Mouse (Mus musculus): Measurements from ENCODE around the gene Btg4. TPM values are rescaled to one million over a fixed set of nuclear protein-coding genes. Genes with fewer than 3 reads are reported as not detected.

The Btg4 gene
- not detected for total RNA-seq (2023)

DNA sequence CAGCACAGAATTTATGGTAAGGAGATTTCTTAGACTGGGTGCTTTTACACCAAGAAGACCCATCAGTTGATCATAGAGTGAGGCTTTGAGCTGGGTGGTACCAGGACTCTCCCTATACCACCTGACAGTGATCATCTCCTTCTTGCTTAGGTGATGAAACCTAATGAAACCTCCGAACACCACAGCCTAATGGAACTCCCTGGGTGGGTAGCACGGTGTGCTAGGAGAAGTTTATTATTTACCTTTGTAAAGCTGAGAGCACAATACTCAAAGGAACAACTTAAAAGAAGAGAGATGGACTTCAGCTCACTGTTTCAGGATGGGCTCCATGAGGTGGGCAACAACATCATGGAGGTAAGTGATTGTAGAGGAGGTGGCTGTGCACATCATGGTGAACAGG lies at the start of gene Btg4:
TSS of gene Btg4 (plus strand) at position 301 of the 400 bp plus-strand sequence.

DNA sequence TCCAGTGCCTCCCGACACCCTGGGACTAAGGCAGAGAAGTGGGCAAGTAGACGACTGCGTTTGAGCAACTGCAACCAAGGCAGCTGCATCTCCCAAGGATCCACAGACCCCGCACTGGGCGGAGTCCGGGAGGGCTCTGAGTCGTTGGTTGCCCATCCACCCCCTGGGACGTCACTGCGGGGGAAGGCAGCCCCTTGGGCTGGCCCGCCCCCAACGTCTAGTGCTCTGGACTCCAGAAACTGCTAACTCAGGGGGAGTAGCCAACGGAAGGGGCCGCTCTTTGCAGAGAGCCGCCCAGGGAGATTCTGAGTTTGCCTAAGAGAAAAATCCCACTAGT lies 16.2 kb downstream of the Btg4 start, which contains the start of gene Layn:
TSS of gene Layn (minus strand) at position 116 of the 337 bp plus-strand sequence.

DNA sequence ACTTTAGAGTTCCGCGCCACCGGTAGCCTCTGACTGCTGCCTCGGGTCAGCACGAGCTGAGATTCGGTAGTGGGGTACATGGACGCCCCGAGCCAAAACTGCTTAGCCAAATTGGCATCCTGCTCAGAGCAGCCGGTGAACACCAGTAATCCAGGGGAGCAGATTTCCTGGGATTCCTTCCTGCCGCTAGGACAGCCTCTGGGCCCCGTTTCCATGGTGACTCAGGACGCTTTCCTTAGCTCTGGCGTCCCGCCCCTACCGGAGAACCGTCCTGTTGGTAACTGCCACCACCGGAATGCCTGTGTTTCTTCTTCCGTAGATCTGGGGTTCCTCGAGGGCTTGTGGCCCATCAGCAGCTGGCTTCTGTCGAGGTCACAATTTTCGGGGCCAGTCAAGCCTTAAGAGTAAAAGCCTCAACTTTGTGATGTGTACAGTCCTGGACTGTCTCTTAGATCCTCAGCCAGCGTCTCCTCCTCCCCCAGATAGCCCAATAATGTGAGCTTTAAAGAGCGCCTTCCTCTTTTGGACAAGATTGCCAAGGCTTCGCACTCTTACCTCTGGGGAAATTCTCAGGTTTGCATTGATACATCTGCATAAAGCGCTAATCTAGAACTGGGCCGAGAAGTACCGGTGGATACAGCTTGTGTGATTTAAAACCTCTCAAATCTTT lies 41.2 kb downstream of the Btg4 start, which contains the start of gene 4833427G06Rik:
TSS of gene 4833427G06Rik (minus strand) at position 323 of the 670 bp plus-strand sequence.

DNA sequence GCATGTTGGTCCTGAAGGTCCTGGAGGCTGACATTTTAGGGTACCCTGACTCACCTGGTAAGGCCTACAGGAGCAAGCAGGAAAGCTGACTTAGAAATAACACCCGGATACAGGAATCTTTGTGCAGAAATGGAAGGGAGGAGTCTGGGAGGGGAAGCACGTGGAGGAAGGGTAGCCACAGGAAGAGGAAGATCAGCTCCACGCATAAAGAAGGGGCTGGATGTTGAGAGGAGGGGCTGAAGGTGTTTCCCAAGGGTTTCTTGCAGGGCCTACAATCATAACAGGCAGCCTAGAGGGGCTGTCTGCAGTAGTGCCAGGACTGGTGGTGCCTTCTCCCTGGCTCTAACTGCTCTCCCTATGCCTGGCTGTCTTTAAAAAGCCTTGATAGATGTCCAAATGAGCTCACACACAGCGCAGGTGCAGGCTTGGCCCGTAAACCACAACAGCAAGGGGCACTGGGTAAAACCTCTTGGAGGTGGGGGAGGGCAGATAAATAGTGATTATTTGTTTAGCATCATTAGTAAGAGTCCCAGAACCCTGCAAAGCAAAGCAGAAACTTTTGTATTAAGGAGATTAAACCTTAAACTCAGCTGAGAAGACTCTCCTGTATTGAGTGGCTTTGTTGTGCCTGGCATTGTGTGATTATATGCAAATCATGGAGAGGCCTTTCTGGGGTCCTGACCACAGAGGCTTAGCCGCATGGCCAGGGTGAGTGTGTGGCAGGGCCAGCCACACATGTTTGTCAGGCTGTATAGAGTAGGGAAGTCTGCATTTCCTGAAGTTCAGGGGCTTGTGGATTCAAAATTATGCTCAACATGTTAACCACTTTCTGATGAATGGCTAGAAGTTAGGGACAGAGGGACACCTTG lies 104.8 kb downstream of the Btg4 start, which contains the start of gene Gm32742:
TSS of gene Gm32742 (minus strand) at position 206 of the 869 bp plus-strand sequence.

Other genes starting within 250 kb of the Btg4 start
- 51.3 TPM for gene Ppp2r1b, start 215.6 kb upstream of the Btg4 start, total RNA-seq (2023)
- 46.0 TPM for gene Sik2, start 51.8 kb upstream of the Btg4 start, total RNA-seq (2023)
- gene Layn, start 16.2 kb downstream of the Btg4 start, total RNA-seq (2023): not detected
- gene 4833427G06Rik, start 41.2 kb downstream of the Btg4 start, total RNA-seq (2023): not detected
- gene Gm32742, start 104.6 kb downstream of the Btg4 start, total RNA-seq (2023): 0.09 TPM
- 27.6 TPM for gene Pou2af1, start 152.8 kb downstream of the Btg4 start, total RNA-seq (2023)
- gene Colca2, start 217.7 kb downstream of the Btg4 start, total RNA-seq (2023): not detected

Data from CD8-positive naive resting alpha-beta T cell, adult 57 days (primary cell).